Mouse (Mus musculus): Measurements from ENCODE around the gene Ttc12. TPM values are rescaled to one million over a fixed set of nuclear protein-coding genes. Genes with fewer than 3 reads are reported as not detected.

The Ttc12 gene
- polyA plus RNA-seq, 1 experiment from 2014 or later: 2.6 TPM

GRCm38 (mm10) chr9:49523881-49524280, 37.9 kb upstream of the Ttc12 start:
- Histone ChIP-seq H3K4me1 (no peaks in the 10 kb centered on the region), H3K27me3 (no peaks in the 10 kb centered on the region), H3K4me3 (no peak overlapping the region), H3K4me2 (no peak overlapping the region), H3K9me3 (no peaks in the 10 kb centered on the region), H3K36me3 (no peaks in the 10 kb centered on the region), H3K27ac (no peak overlapping the region), H3K9ac (no peak overlapping the region)
- WGBS: 86% methylated on average over 9 of the region's 9 CpGs
- ATAC-seq (ENCODE audit: borderline replicate concordance, extremely low read depth, low FRiP score, low TSS enrichment): no peak

GRCm38 (mm10) chr9:49514306-49514705, 28.3 kb upstream of the Ttc12 start:
- no peak overlapping the region for H3K9ac ChIP-seq
- H3K27me3 ChIP-seq: no peaks in the 10 kb centered on the region
- no peak overlapping the region for H3K4me2 ChIP-seq
- H3K4me3 ChIP-seq: no peak overlapping the region
- H3K4me1 ChIP-seq: no peaks in the 10 kb centered on the region
- ATAC-seq (ENCODE audit: borderline replicate concordance, extremely low read depth, low FRiP score, low TSS enrichment): no peak
- no peaks in the 10 kb centered on the region for H3K36me3 ChIP-seq
- H3K9me3 ChIP-seq: no peaks in the 10 kb centered on the region
- WGBS: 48% methylated on average over 2 of the region's 2 CpGs
- H3K27ac ChIP-seq: no peak overlapping the region

GRCm38 (mm10) chr9:49510666-49511065, 24.6 kb upstream of the Ttc12 start:
- no peaks in the 10 kb centered on the region for H3K27me3 ChIP-seq
- no peak for ATAC-seq (ENCODE audit: borderline replicate concordance, extremely low read depth, low FRiP score, low TSS enrichment)
- no peak overlapping the region for H3K27ac ChIP-seq
- H3K4me1 ChIP-seq: no peaks in the 10 kb centered on the region
- H3K9ac ChIP-seq: no peak overlapping the region
- no peak overlapping the region for H3K4me2 ChIP-seq
- H3K36me3 ChIP-seq: no peaks in the 10 kb centered on the region
- no peak overlapping the region for H3K4me3 ChIP-seq
- WGBS: 87% methylated on average over 4 of the region's 4 CpGs
- H3K9me3 ChIP-seq: no peaks in the 10 kb centered on the region

- Histone ChIP-seq H3K27me3 (no peaks in the 10 kb centered on the region), H3K4me1 (no peaks in the 10 kb centered on the region), H3K4me2 (no peak overlapping the region), H3K4me3 (no peak overlapping the region), H3K9ac (no peak overlapping the region), H3K27ac (no peak overlapping the region), H3K36me3 (no peaks in the 10 kb centered on the region), H3K9me3 (no peaks in the 10 kb centered on the region)
- 92% methylated on average over 8 of the region's 8 CpGs for WGBS
- no peak for ATAC-seq (ENCODE audit: borderline replicate concordance, extremely low read depth, low FRiP score, low TSS enrichment)
Observed at GRCm38 (mm10) chr9:49509628-49510027, 23.6 kb upstream of the Ttc12 start.

- Histone ChIP-seq H3K27ac (no peak overlapping the region), H3K9me3 (no peaks in the 10 kb centered on the region), H3K4me3 (no peak overlapping the region), H3K4me1 (no peaks in the 10 kb centered on the region), H3K27me3 (no peaks in the 10 kb centered on the region), H3K9ac (no peak overlapping the region), H3K4me2 (no peak overlapping the region), H3K36me3 (no peaks in the 10 kb centered on the region)
- ATAC-seq (ENCODE audit: borderline replicate concordance, extremely low read depth, low FRiP score, low TSS enrichment): no peak
- WGBS: 85% methylated on average over 3 of the region's 3 CpGs
Observed at GRCm38 (mm10) chr9:49509094-49509493, 23.1 kb upstream of the Ttc12 start.

- Histone ChIP-seq H3K4me2 (no peak overlapping the region), H3K27ac (no peak overlapping the region), H3K36me3 (no peaks in the 10 kb centered on the region), H3K9me3 (no peaks in the 10 kb centered on the region), H3K4me1 (no peaks in the 10 kb centered on the region), H3K4me3 (no peak overlapping the region), H3K9ac (no peak overlapping the region), H3K27me3 (no peaks in the 10 kb centered on the region)
- ATAC-seq (ENCODE audit: borderline replicate concordance, extremely low read depth, low FRiP score, low TSS enrichment): no peak
- 82% methylated on average over 9 of the region's 9 CpGs for WGBS
Observed at GRCm38 (mm10) chr9:49507829-49508585, 22.0 kb upstream of the Ttc12 start.

GRCm38 (mm10) chr9:49504658-49505057, 18.6 kb upstream of the Ttc12 start:
- no peaks in the 10 kb centered on the region for H3K4me1 ChIP-seq

GRCm38 (mm10) chr9:49502245-49502644, 16.2 kb upstream of the Ttc12 start:
- Histone ChIP-seq H3K36me3 (no peaks in the 10 kb centered on the region), H3K9me3 (no peaks in the 10 kb centered on the region), H3K27ac (no peak overlapping the region), H3K4me1 (no peaks in the 10 kb centered on the region), H3K27me3 (no peaks in the 10 kb centered on the region), H3K4me3 (no peak overlapping the region), H3K4me2 (no peak overlapping the region), H3K9ac (no peak overlapping the region)
- 87% methylated on average over 4 of the region's 4 CpGs for WGBS
- no peak for ATAC-seq (ENCODE audit: borderline replicate concordance, extremely low read depth, low FRiP score, low TSS enrichment)

More at GRCm38 (mm10) chr9:49504658-49505057, 18.6 kb upstream of the Ttc12 start:
- no peak overlapping the region for H3K27ac ChIP-seq
- H3K9ac ChIP-seq: no peak overlapping the region
- no peaks in the 10 kb centered on the region for H3K9me3 ChIP-seq
- H3K4me3 ChIP-seq: no peak overlapping the region
- no peak for ATAC-seq (ENCODE audit: borderline replicate concordance, extremely low read depth, low FRiP score, low TSS enrichment)
- WGBS: 63% methylated on average over 5 of the region's 5 CpGs
- no peaks in the 10 kb centered on the region for H3K36me3 ChIP-seq
- H3K4me2 ChIP-seq: no peak overlapping the region
- no peaks in the 10 kb centered on the region for H3K27me3 ChIP-seq

GRCm38 (mm10) chr9:49499878-49500277, 13.9 kb upstream of the Ttc12 start:
- 87% methylated on average over 2 of the region's 2 CpGs for WGBS
- Histone ChIP-seq H3K27me3 (no peaks in the 10 kb centered on the region), H3K4me2 (no peak overlapping the region), H3K9ac (no peak overlapping the region), H3K27ac (no peak overlapping the region), H3K4me1 (no peaks in the 10 kb centered on the region), H3K9me3 (no peaks in the 10 kb centered on the region), H3K4me3 (no peak overlapping the region), H3K36me3 (no peaks in the 10 kb centered on the region)
- ATAC-seq (ENCODE audit: borderline replicate concordance, extremely low read depth, low FRiP score, low TSS enrichment): no peak

GRCm38 (mm10) chr9:49493979-49494649, 8.1 kb upstream of the Ttc12 start:
- no peak overlapping the region for H3K4me2 ChIP-seq
- H3K9me3 ChIP-seq: no peaks in the 10 kb centered on the region
- H3K4me3 ChIP-seq: no peak overlapping the region
- H3K36me3 ChIP-seq: no peaks in the 10 kb centered on the region
- H3K27me3 ChIP-seq: no peaks in the 10 kb centered on the region; the same call in 1 of the 2 replicates
- ATAC-seq (ENCODE audit: borderline replicate concordance, extremely low read depth, low FRiP score, low TSS enrichment): peak; percentile 42; the same call in 1 of the 2 replicates
- no peak overlapping the region for H3K9ac ChIP-seq
- H3K27ac ChIP-seq: no peak overlapping the region
- peaks cover 3% of the 10 kb centered on the region; the same call in 1 of the 2 replicates for H3K4me1 ChIP-seq
- 3% methylated on average over 4 of the region's 4 CpGs for WGBS

- H3K27ac ChIP-seq: no peak overlapping the region
- ATAC-seq (ENCODE audit: borderline replicate concordance, extremely low read depth, low FRiP score, low TSS enrichment): no peak
- no peaks in the 10 kb centered on the region for H3K36me3 ChIP-seq
- H3K9me3 ChIP-seq: no peaks in the 10 kb centered on the region
- 78% methylated on average over 4 of the region's 4 CpGs for WGBS
- H3K27me3 ChIP-seq: no peaks in the 10 kb centered on the region; the same call in 1 of the 2 replicates
- H3K4me3 ChIP-seq: no peak overlapping the region
- no peak overlapping the region for H3K4me2 ChIP-seq
- no peak overlapping the region for H3K9ac ChIP-seq
- H3K4me1 ChIP-seq: peaks cover 4% of the 10 kb centered on the region; the same call in 1 of the 2 replicates
Observed at GRCm38 (mm10) chr9:49490609-49491008, 4.6 kb upstream of the Ttc12 start.

All from lung, embryonic 15.5 days (tissue).